Mouse (Mus musculus): ENCODE measurements around the gene Sec14l3.

DNA sequence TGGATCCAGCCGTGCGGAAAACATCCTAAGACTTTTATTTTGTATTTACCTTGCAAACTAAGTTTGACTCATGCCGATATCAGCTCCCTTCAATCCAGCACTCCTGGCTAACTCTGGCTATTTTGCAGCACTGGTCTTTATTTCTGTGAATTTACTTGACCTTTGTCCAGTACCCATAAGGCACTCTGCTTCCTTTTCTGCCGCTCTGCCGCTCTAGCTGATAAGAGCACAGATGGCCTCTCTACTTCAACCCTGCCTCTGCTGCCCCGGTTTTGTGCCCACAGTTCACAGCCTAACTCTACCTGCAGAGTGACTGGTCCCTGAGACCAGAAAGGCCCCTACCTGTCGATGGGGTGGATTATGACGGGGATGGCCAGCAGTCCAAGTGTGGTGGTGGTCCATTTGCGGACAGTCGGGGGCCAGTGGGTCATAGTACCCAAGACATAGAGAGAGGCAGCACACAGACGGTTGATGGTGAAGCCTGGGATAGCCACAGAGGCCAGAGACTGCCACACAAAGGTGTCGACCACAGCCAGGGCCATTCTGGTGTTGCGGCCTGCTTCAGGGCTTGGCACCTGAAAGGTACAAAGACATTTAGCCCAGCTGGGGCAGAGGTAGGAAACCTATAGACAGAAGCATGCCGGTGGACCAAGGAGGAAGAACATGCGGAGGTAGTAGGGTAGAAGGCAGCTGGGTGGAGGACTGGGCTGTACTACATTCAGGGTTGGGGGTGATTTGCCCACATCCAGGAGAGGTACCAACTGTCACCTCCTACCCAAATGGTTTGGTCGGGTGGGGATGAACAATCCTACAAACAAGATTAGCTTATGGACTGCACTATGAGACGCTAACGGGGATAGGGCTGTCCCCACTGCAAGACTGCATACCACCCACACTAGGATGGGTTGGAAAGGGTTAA lies 29.1 kb downstream of the Sec14l3 start:
- TF ChIP-seq CTCF (IDR thresholded peaks at IDR 0.05; ENCODE audit: control insufficient read depth, insufficient read depth, low read length) (no peak), POLR2A (IDR thresholded peaks at IDR 0.05; ENCODE audit: borderline replicate concordance, control insufficient read depth, low read depth, low read length) (no peak)
